Mouse (Mus musculus): ENCODE measurements at regions not wholly inside any gene's neighbourhood (a gene's known extent, or its start where the extent isn't known, plus 50 kb on each side); places are given as distances from the start of the nearest gene placed in this dataset.
A peak's percentile ranks its signal among the peaks of the same experiment; 100 is the strongest.

DNA sequence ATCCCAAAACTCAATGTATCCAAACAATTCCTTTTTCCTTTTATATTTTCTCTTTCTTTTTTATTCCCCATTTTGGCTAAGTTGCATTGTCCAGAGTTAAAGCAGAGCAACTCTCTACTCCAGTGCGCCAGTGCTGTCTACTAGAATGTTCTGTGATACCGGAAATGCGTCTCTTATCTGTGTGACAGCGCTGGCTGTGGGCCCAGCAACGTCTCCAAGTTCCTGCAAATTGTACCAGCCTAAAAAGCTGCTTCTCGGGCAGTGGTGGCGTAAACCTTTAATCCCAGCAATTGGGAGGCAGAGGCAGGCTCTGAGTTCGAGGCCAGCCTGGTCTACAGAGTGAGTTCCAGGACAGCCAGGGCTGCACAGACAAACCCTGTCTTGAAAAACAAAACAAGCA is 59.4 kb downstream of the Cox18 start:
- no peak overlapping the region for H3K9ac ChIP-seq (ENCODE audit: low read depth, low read length)
- H3K27ac ChIP-seq (ENCODE audit: low read depth, low read length), result no peak overlapping the region
- H3K36me3 ChIP-seq (ENCODE audit: control insufficient read depth, insufficient read depth, low read length), result no peaks in the 10 kb centered on the region
- H3K4me3 ChIP-seq (ENCODE audit: low read length), result no peak overlapping the region
- H3K9me3 ChIP-seq (ENCODE audit: control insufficient read depth, low read length), result no peaks in the 10 kb centered on the region
- H3K27me3 ChIP-seq (replicated peaks; ENCODE audit: control insufficient read depth, insufficient read depth, low read length), result no peaks in the 10 kb centered on the region
- WGBS, result 91% methylated on average over 8 of the region's 8 CpGs
- H3K4me2 ChIP-seq (ENCODE audit: low read length), result no peak overlapping the region
- H3K4me1 ChIP-seq (ENCODE audit: control insufficient read depth, insufficient read depth, low read depth, low read length), result no peaks in the 10 kb centered on the region
- no peak for ATAC-seq

DNA sequence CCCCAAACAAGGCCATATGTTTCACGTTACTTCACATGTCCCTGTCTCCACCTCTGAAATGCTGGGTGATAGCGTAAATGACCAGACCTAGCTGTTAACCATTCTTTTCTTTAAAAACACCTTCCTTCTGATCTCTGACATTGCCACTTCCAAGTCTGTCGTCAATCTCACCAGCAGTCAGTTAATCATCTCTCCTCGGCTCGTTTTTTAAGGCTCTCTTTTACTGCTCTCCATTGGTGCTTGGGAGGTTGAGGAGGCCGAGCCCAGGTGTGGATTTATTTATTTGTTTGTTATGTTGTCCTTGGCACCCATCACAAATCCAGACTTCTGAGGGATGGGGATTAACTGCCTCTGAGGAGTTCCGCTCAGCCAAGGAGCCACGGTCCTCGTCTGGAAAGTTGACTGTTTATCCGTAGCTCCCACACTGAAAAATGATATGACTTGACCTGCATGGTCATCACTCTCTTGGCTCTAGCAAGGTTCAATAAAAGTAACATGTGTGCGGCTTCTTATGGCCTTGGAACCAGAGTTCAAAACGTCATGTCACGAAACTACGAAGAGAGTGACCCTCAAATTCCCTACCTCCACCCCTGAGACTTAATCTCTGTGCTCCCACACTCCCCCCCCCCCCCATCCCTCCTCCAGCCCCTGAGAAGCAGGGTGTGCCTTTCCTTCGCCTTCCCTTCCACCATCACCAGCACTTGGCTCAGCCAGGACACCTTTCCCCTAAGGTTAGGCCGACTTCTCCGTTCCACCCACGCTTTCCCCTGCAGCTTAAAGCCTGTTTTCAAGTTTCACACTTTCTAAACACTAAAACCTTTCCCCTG is 60.6 kb downstream of the Cox18 start:
- H3K4me2 ChIP-seq (ENCODE audit: low read length), result no peak overlapping the region
- H3K9ac ChIP-seq (ENCODE audit: low read depth, low read length), result no peak overlapping the region
- no peak for ATAC-seq
- 85% methylated on average over 18 of the region's 18 CpGs for WGBS
- no peaks in the 10 kb centered on the region for H3K27me3 ChIP-seq (replicated peaks; ENCODE audit: control insufficient read depth, insufficient read depth, low read length)
- no peak overlapping the region for H3K4me3 ChIP-seq (ENCODE audit: low read length)
- no peak overlapping the region for H3K27ac ChIP-seq (ENCODE audit: low read depth, low read length)
- H3K36me3 ChIP-seq (ENCODE audit: control insufficient read depth, insufficient read depth, low read length), result no peaks in the 10 kb centered on the region
- H3K9me3 ChIP-seq (ENCODE audit: control insufficient read depth, low read length), result no peaks in the 10 kb centered on the region
- H3K4me1 ChIP-seq (ENCODE audit: control insufficient read depth, insufficient read depth, low read depth, low read length), result no peaks in the 10 kb centered on the region

DNA sequence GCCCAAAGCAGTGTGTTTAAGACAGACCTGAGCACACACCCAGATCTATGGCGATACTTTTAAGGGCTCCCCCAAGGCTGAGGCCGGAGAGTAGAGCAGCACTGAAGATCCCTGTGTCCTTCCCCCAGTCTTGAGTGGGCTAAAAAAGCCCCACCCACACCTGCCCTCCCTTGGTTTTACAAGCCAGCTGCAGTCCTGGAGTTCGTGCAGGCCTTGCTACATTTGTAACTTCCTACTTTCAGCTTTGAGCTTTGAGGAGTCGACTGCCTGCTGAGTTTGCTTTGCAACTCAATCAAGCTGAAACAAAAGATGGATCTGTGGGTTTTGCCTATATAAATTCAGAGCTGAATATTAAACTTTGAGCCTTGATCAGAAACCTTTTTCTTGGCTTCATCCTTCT is 63.5 kb downstream of the Cox18 start:
- H3K4me1 ChIP-seq (ENCODE audit: control insufficient read depth, insufficient read depth, low read depth, low read length), result no peaks in the 10 kb centered on the region
- no peaks in the 10 kb centered on the region for H3K36me3 ChIP-seq (ENCODE audit: control insufficient read depth, insufficient read depth, low read length)
- H3K9me3 ChIP-seq (ENCODE audit: control insufficient read depth, low read length), result no peaks in the 10 kb centered on the region
- H3K4me3 ChIP-seq (ENCODE audit: low read length), result no peak overlapping the region
- 49% methylated on average over 4 of the region's 4 CpGs for WGBS
- no peak for ATAC-seq
- H3K4me2 ChIP-seq (ENCODE audit: low read length), result no peak overlapping the region
- no peak overlapping the region for H3K9ac ChIP-seq (ENCODE audit: low read depth, low read length)
- no peak overlapping the region for H3K27ac ChIP-seq (ENCODE audit: low read depth, low read length)
- no peaks in the 10 kb centered on the region for H3K27me3 ChIP-seq (replicated peaks; ENCODE audit: control insufficient read depth, insufficient read depth, low read length)

DNA sequence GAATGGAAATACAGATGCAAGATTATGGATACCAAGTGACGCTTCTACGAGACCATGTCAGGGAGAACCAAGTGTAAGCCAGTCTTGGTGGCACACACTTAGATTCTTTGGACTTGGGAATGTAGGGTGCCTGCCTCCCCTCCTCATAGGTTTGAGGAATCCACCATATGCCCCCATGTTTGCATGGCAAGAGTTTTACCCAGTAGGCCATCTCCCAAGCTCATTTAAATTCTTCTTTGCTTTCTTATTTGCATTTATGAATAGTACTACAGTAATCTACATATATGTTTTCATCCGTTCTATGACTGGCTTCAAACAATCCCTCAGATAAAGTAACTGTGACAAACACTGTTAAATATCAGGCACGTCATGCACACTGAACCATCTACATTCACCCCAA is 67.3 kb downstream of the Cox18 start:
- Histone ChIP-seq H3K4me2 (ENCODE audit: low read length) (no peak overlapping the region), H3K27ac (ENCODE audit: low read depth, low read length) (no peak overlapping the region), H3K27me3 (replicated peaks; ENCODE audit: control insufficient read depth, insufficient read depth, low read length) (no peaks in the 10 kb centered on the region), H3K36me3 (ENCODE audit: control insufficient read depth, insufficient read depth, low read length) (no peaks in the 10 kb centered on the region), H3K4me3 (ENCODE audit: low read length) (no peak overlapping the region), H3K9me3 (ENCODE audit: control insufficient read depth, low read length) (no peaks in the 10 kb centered on the region), H3K4me1 (ENCODE audit: control insufficient read depth, insufficient read depth, low read depth, low read length) (no peaks in the 10 kb centered on the region), H3K9ac (ENCODE audit: low read depth, low read length) (no peak overlapping the region)
- 93% methylated on average over 4 of the region's 4 CpGs for WGBS
- no peak for ATAC-seq

DNA sequence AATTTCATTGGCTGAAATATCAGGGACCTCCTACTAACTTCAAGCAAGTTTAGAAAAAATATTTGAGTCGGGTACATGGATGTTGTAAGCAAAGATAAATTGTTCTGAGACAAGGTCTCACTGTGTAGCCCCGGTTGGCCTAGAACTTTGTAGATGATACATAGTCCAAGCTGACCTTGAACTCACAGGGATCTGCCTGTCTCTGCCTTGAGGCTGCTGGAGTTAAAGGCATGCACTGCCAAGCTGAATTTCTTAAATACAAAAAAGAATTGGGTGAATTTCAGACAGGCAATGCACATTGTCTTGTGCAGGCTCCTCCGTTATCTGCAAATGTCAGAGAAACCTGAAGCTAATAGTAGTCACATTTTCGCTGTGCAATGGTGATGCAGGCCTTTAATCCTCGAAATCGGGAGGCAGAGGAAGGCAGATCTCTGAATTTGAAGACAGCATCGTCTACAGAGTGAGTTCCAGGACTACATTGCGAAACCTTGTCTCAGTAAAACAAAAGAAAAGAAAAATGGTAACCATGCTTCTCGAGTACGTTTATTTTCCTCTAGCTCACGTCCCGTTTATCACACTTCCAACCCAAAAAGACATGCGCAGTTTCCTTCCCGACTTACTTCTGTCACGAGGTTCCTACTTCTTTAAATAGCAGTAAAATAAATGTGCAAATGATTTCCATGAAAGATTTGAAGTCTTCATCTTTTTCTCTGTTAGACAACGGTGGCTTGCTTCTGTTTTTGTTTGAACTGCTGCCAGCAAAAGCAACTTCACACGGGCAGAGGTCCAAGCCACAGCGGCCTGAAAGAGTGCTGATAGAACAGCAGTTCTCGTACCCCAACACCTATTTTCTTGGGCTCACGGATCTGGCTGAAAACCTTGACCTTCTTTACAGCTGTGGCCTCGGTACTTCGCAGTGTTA is 73.9 kb downstream of the Cox18 start:
- Histone ChIP-seq H3K9me3 (ENCODE audit: control insufficient read depth, low read length) (no peaks in the 10 kb centered on the region), H3K27me3 (replicated peaks; ENCODE audit: control insufficient read depth, insufficient read depth, low read length) (no peaks in the 10 kb centered on the region), H3K36me3 (ENCODE audit: control insufficient read depth, insufficient read depth, low read length) (no peaks in the 10 kb centered on the region), H3K4me3 (ENCODE audit: low read length) (no peak overlapping the region), H3K27ac (ENCODE audit: low read depth, low read length) (no peak overlapping the region), H3K4me1 (ENCODE audit: control insufficient read depth, insufficient read depth, low read depth, low read length) (no peaks in the 10 kb centered on the region), H3K9ac (ENCODE audit: low read depth, low read length) (no peak overlapping the region), H3K4me2 (ENCODE audit: low read length) (no peak overlapping the region)
- ATAC-seq, result no peak
- 77% methylated on average over 22 of the region's 22 CpGs for WGBS

DNA sequence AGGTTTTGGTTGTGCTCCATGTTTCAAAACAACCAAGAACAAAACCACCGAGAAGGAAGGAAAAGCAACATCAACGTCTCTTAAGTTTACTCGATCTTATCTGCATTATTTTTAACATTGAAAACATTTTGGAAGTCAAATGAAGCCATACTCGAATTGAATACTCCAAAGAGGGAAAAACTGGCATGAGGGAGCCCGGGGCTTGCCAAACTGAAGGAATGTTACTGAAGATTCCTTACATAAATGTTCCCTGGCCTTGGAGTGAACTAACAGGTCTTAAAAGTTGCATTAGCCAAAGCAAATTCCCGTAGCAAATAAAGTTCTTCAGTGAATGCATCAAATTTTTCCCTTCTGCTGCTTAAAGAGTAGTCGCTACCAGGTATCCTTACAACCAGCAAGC is 87.8 kb downstream of the Cox18 start:
- H3K4me3 ChIP-seq (ENCODE audit: low read length), result no peak overlapping the region
- no peak overlapping the region for H3K9ac ChIP-seq (ENCODE audit: low read depth, low read length)
- H3K27me3 ChIP-seq (replicated peaks; ENCODE audit: control insufficient read depth, insufficient read depth, low read length), result no peaks in the 10 kb centered on the region
- H3K4me2 ChIP-seq (ENCODE audit: low read length), result no peak overlapping the region
- no peaks in the 10 kb centered on the region for H3K36me3 ChIP-seq (ENCODE audit: control insufficient read depth, insufficient read depth, low read length)
- H3K9me3 ChIP-seq (ENCODE audit: control insufficient read depth, low read length), result no peaks in the 10 kb centered on the region
- 86% methylated on average over 7 of the region's 7 CpGs for WGBS
- H3K27ac ChIP-seq (ENCODE audit: low read depth, low read length), result no peak overlapping the region
- H3K4me1 ChIP-seq (ENCODE audit: control insufficient read depth, insufficient read depth, low read depth, low read length), result no peaks in the 10 kb centered on the region
- ATAC-seq, result no peak

DNA sequence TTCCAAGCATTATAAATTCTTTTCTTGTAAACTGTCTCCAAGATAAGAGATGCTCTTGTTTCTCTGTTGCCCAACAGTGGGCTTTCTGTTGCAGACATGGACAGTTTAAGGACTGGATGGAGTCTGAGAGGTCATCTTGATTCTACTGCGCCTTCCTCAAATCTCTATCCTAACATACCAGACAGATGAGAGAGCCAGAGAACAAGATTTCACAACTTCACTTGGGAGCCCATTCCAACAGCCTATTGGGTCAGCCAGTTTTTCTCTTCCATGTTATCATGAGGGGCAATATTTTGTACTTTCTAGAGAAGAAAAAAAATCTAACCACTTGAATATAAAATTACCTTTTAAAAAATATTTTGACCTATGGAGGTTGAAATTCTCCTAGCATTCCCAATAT is 116.8 kb downstream of the Cox18 start:
- no peaks in the 10 kb centered on the region for H3K27me3 ChIP-seq (replicated peaks; ENCODE audit: control insufficient read depth, insufficient read depth, low read length)
- H3K4me3 ChIP-seq (ENCODE audit: low read length), result no peak overlapping the region
- 100% methylated on average over 1 of the region's 1 CpGs for WGBS
- no peak overlapping the region for H3K27ac ChIP-seq (ENCODE audit: low read depth, low read length)
- H3K9ac ChIP-seq (ENCODE audit: low read depth, low read length), result no peak overlapping the region
- H3K4me2 ChIP-seq (ENCODE audit: low read length), result no peak overlapping the region
- H3K4me1 ChIP-seq (ENCODE audit: control insufficient read depth, insufficient read depth, low read depth, low read length), result no peaks in the 10 kb centered on the region
- H3K36me3 ChIP-seq (ENCODE audit: control insufficient read depth, insufficient read depth, low read length), result no peaks in the 10 kb centered on the region
- no peaks in the 10 kb centered on the region for H3K9me3 ChIP-seq (ENCODE audit: control insufficient read depth, low read length)
- no peak for ATAC-seq

DNA sequence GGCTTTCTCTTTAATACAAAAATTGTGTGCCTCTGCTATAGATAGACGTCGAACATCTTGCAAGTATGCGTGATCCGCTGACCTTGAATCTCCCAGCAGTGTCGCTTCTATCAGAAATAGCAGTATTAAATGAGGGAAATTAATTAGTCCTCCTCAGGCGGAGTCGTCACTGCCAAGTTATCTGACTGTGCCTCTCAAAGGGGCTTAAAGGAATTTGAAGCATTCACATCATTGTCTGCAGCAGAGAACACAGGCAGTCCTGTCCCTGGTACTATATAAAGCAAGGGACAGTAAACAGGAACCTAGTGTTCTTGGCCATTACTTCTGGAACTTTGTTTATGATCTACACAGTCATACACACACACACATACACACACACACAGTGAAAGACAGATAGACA is 119.1 kb downstream of the Cox18 start:
- Histone ChIP-seq H3K9me3 (ENCODE audit: control insufficient read depth, low read length) (no peaks in the 10 kb centered on the region), H3K36me3 (ENCODE audit: control insufficient read depth, insufficient read depth, low read length) (no peaks in the 10 kb centered on the region), H3K4me1 (ENCODE audit: control insufficient read depth, insufficient read depth, low read depth, low read length) (no peaks in the 10 kb centered on the region), H3K4me3 (ENCODE audit: low read length) (no peak overlapping the region), H3K9ac (ENCODE audit: low read depth, low read length) (no peak overlapping the region), H3K4me2 (ENCODE audit: low read length) (no peak overlapping the region), H3K27me3 (replicated peaks; ENCODE audit: control insufficient read depth, insufficient read depth, low read length) (no peaks in the 10 kb centered on the region), H3K27ac (ENCODE audit: low read depth, low read length) (no peak overlapping the region)
- peak; percentile 52; the same call in 1 of the 2 replicates for ATAC-seq
- WGBS, result 57% methylated on average over 7 of the region's 7 CpGs

DNA sequence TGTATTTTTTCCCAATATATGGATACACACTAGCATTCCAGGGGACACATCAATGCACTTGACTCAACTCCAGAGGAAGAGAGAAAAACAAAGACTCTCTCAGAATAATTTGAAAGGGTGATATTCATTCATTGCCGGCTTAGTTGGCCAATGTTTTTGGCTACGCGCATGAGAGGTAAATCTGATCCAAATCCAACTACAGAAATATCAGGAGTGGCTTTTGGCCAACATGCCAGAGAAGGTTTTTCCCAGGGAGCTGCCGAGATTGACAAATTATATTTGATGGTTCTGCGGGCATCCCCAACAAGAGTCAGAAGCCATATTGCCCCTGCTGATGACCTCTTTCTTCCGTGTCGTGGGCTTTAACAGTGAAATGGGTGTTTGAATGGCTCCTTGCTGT is 135.3 kb downstream of the Cox18 start:
- Histone ChIP-seq H3K9me3 (ENCODE audit: control insufficient read depth, low read length) (no peaks in the 10 kb centered on the region), H3K36me3 (ENCODE audit: control insufficient read depth, insufficient read depth, low read length) (no peaks in the 10 kb centered on the region), H3K4me2 (ENCODE audit: low read length) (no peak overlapping the region), H3K27ac (ENCODE audit: low read depth, low read length) (no peak overlapping the region), H3K4me1 (ENCODE audit: control insufficient read depth, insufficient read depth, low read depth, low read length) (no peaks in the 10 kb centered on the region), H3K4me3 (ENCODE audit: low read length) (no peak overlapping the region), H3K27me3 (replicated peaks; ENCODE audit: control insufficient read depth, insufficient read depth, low read length) (no peaks in the 10 kb centered on the region), H3K9ac (ENCODE audit: low read depth, low read length) (no peak overlapping the region)
- no peak for ATAC-seq
- WGBS, result 69% methylated on average over 7 of the region's 7 CpGs
